Mouse (Mus musculus): ENCODE data around the gene Zc2hc1c. TPM values are rescaled to one million over a fixed set of nuclear protein-coding genes. Genes with fewer than 3 reads are reported as not detected.

The Zc2hc1c gene
- total and polyA plus RNA-seq, 3 experiments: 0.08 to 0.13 TPM; not detected in 1

DNA sequence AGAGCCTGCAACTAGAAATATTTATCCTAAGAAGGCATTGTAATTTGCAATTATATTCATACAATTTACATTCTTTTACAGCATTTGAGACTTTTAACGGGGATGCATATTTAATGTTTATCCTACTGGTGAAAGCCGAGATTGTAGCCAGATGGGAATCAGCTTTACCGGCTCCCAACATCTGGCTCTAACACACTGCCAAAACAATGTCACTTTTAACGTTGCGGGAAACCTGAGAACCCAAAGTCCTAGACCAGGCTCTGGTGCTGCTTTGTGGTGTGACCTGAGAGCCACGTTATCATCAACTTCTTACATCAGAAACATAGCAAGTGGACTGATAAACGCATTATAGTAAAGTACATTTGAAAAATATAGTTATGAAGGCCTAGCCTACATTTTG, 23.5 kb upstream of the Zc2hc1c start:
- in situ Hi-C loops (cut with MboI; ENCODE audit: low pct_ligation_motif_present, low pct_unique_long_range_greater_than_20kb, low sequenced_read_pairs) (no loop called here), dilution Hi-C loops (cut with MboI; ENCODE audit: extremely low pct_ligation_motif_present, extremely low pct_unique_long_range_greater_than_20kb, low sequenced_read_pairs) (no loop called here)
- Histone ChIP-seq H3K27ac (ENCODE audit: insufficient read depth, low read depth) (no peak overlapping the region), H3K4me3 (replicated peaks in 1 of 3; ENCODE audit: low read depth in 2 of 3, low read length in 2 of 3, poor library complexity in 1 of 3) (no peak overlapping the region), H3K4me2 (ENCODE audit: insufficient read depth, low read depth, poor library complexity, severe bottlenecking) (no peak overlapping the region), H3K4me1 (ENCODE audit: control insufficient read depth in 1 of 2, insufficient read depth in 2 of 2) (peaks cover 2 to 15% of the 10 kb centered on the region in 2 experiments; a peak in 2 of 4 replicates), H3K36me3 (replicated peaks in 1 of 2; ENCODE audit: control insufficient read depth in 1 of 2, insufficient read depth in 1 of 2, low read length in 1 of 2) (peaks cover 12 to 58% of the 10 kb centered on the region in 2 experiments), H3K9me3 (replicated peaks; ENCODE audit: low read length) (no peaks in the 10 kb centered on the region), H3K9ac (ENCODE audit: insufficient read depth, low read depth) (no peak overlapping the region), H3K79me2 (replicated peaks; ENCODE audit: control insufficient read depth, extremely low read depth, insufficient read depth, poor library complexity, severe bottlenecking) (no peaks in the 10 kb centered on the region), H3K27me3 (replicated peaks) (no peaks in the 10 kb centered on the region)
- TF ChIP-seq MYC (IDR thresholded peaks at IDR 0.05; ENCODE audit: low read depth, low read length) (no peak), CTCF (conservative IDR thresholded peaks at IDR 0.05 in 1 of 2, IDR thresholded peaks at IDR 0.05 in 1 of 2; ENCODE audit: low read depth in 2 of 2, low read length in 2 of 2) (no peak), MEF2A (IDR thresholded peaks at IDR 0.05; ENCODE audit: borderline replicate concordance, low read depth, low read length) (no peak), ZKSCAN1 (IDR thresholded peaks at IDR 0.05; ENCODE audit: borderline replicate concordance, low read depth, low read length) (no peak), SMC3 (IDR thresholded peaks at IDR 0.05; ENCODE audit: low read depth, low read length) (no peak), MAFK (IDR thresholded peaks at IDR 0.05; ENCODE audit: insufficient replicate concordance, low read length) (no peak), NELFE (IDR thresholded peaks at IDR 0.05; ENCODE audit: low read depth, low read length) (no peak), EP300 (IDR thresholded peaks at IDR 0.05; ENCODE audit: low read length) (no peak), ZMIZ1 (IDR thresholded peaks at IDR 0.05; ENCODE audit: low read depth, low read length) (no peak), E2F4 (IDR thresholded peaks at IDR 0.05; ENCODE audit: insufficient replicate concordance, low read depth, low read length) (no peak), MAX (IDR thresholded peaks at IDR 0.05; ENCODE audit: low read length) (no peak), CHD1 (IDR thresholded peaks at IDR 0.05; ENCODE audit: low read depth, low read length) (no peak), ZC3H11A (IDR thresholded peaks at IDR 0.05; ENCODE audit: low read depth, low read length) (no peak), JUN (IDR thresholded peaks at IDR 0.05; ENCODE audit: insufficient read depth, low read depth, low read length) (no peak)
- no peak for DNase-seq (ENCODE audit: extremely low read depth)

DNA sequence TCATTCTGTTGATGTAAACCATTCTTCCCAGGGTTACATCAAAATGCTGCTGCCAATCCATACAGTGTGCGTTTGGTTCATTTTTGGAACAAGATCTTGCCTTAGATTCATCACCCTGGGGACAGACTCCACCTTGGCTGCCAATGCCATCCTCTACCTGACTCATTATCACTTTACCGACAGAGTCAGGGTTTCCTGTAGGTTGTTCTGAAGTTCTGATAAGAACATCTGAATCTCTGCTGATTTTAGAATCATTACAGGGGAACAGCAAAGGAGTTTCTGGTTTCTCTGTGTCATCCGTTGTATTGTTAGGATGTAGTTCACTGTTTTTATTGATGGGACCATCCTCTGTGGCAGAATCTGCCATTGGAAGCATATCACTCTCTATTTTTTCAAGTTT, 22.1 kb upstream of the Zc2hc1c start:
- H3K27ac ChIP-seq (ENCODE audit: insufficient read depth, low read depth): no peak overlapping the region
- peaks cover 6 to 46% of the 10 kb centered on the region in 2 experiments for H3K36me3 ChIP-seq (replicated peaks in 1 of 2; ENCODE audit: control insufficient read depth in 1 of 2, insufficient read depth in 1 of 2, low read length in 1 of 2)
- TF ChIP-seq GABPA (IDR thresholded peaks at IDR 0.05; ENCODE audit: insufficient replicate concordance, low read depth, low read length): no peak
- no peak for TF ChIP-seq EP300 (IDR thresholded peaks at IDR 0.05; ENCODE audit: low read length)
- no peak for TF ChIP-seq E2F4 (IDR thresholded peaks at IDR 0.05; ENCODE audit: insufficient replicate concordance, low read depth, low read length)
- TF ChIP-seq ZC3H11A (IDR thresholded peaks at IDR 0.05; ENCODE audit: low read depth, low read length): no peak
- no peak for TF ChIP-seq PAX5 (IDR thresholded peaks at IDR 0.05; ENCODE audit: low read length)
- TF ChIP-seq JUND (conservative IDR thresholded peaks at IDR 0.05; ENCODE audit: low read depth, low read length): no peak
- TF ChIP-seq ZKSCAN1 (IDR thresholded peaks at IDR 0.05; ENCODE audit: borderline replicate concordance, low read depth, low read length): no peak
- TF ChIP-seq UBTF (IDR thresholded peaks at IDR 0.05; ENCODE audit: low read depth, low read length): no peak
- TF ChIP-seq NELFE (IDR thresholded peaks at IDR 0.05; ENCODE audit: low read depth, low read length): no peak
- no peak for TF ChIP-seq MAFK (IDR thresholded peaks at IDR 0.05; ENCODE audit: insufficient replicate concordance, low read length)
- TF ChIP-seq MXI1 (IDR thresholded peaks at IDR 0.05; ENCODE audit: low read depth, low read length): no peak
- in situ Hi-C loops (cut with MboI; ENCODE audit: low pct_ligation_motif_present, low pct_unique_long_range_greater_than_20kb, low sequenced_read_pairs) (no loop called here), dilution Hi-C loops (cut with MboI; ENCODE audit: extremely low pct_ligation_motif_present, extremely low pct_unique_long_range_greater_than_20kb, low sequenced_read_pairs) (no loop called here)
- H3K4me2 ChIP-seq (ENCODE audit: insufficient read depth, low read depth, poor library complexity, severe bottlenecking): no peak overlapping the region
- no peak overlapping the region for H3K9ac ChIP-seq (ENCODE audit: insufficient read depth, low read depth)
- no peaks in the 10 kb centered on the region for H3K79me2 ChIP-seq (replicated peaks; ENCODE audit: control insufficient read depth, extremely low read depth, insufficient read depth, poor library complexity, severe bottlenecking)
- H3K4me1 ChIP-seq (ENCODE audit: control insufficient read depth in 1 of 2, insufficient read depth in 2 of 2): peaks cover 2 to 18% of the 10 kb centered on the region in 2 experiments; a peak in 2 of 4 replicates
- H3K9me3 ChIP-seq (replicated peaks; ENCODE audit: low read length): no peaks in the 10 kb centered on the region
- H3K4me3 ChIP-seq (replicated peaks in 1 of 3; ENCODE audit: low read depth in 2 of 3, low read length in 2 of 3, poor library complexity in 1 of 3): no peak overlapping the region
- DNase-seq (ENCODE audit: extremely low read depth): no peak
- no peaks in the 10 kb centered on the region for H3K27me3 ChIP-seq (replicated peaks)
